Mouse (Mus musculus) adrenal gland, postnatal 36 days (tissue): ENCODE data around the gene Bhlhe23. TPM values are rescaled to one million over a fixed set of nuclear protein-coding genes. Genes with fewer than 3 reads are reported as not detected.
A peak's percentile ranks its signal among the peaks of the same experiment; 100 is the strongest.

Experiments
- DNase-seq, 2 experiments: peaks; one replicate each; pipeline ENCODE4 v3.0.0; 2021; ENCODE audit warnings: mixed read lengths in 1 of 2
- total RNA-seq, 2 experiments: library from RNA; stranded (reverse); gene quantifications; 2 replicates each; pipeline ENCODE4 v1.2.3; 2021

Bhlhe23 gene
- total RNA-seq, 2 experiments from 2014 or later, result not detected

- no peak for DNase-seq
Observed at GRCm38 (mm10) chr2:180725856-180726629, 50.7 kb downstream of the Bhlhe23 start.

- DNase-seq, result no peak
Observed at GRCm38 (mm10) chr2:180725414-180725778, 51.3 kb downstream of the Bhlhe23 start.

GRCm38 (mm10) chr2:180724585-180725413 lies 51.9 kb downstream of the Bhlhe23 start, which contains the start of gene Slc17a9:
Gene Slc17a9 (plus strand): TSS chr2:180725263.
- DNase-seq, result peak; percentile 76 to 82

Other genes with a start within 250 kb of the Bhlhe23 start
- 10 to 100 TPM; 16.6 to 17.5 TPM for gene Mrgbp, start 195.6 kb downstream of the Bhlhe23 start, total RNA-seq
- gene Ogfr, start 187.7 kb downstream of the Bhlhe23 start, total RNA-seq, result 10 to 100 TPM; 43.5 to 45.4 TPM
- under 1 TPM; 0.17 to 0.26 TPM for gene Col9a3, start 179.1 kb downstream of the Bhlhe23 start, total RNA-seq
- not detected for gene Tcfl5, start 134.2 kb downstream of the Bhlhe23 start, total RNA-seq
- gene Dido1, start 66.9 kb downstream of the Bhlhe23 start, total RNA-seq, result 10 to 100 TPM; 38.7 to 40.7 TPM
- 10 to 100 TPM; 58.9 to 63.1 TPM for gene Gid8, start 66.8 kb downstream of the Bhlhe23 start, total RNA-seq
- gene Slc17a9, start 51.6 kb downstream of the Bhlhe23 start, total RNA-seq, result 1 to 10 TPM; 1.1 to 1.2 TPM
- 10 to 100 TPM; 51.7 to 52.4 TPM for gene Ythdf1, start 144.0 kb upstream of the Bhlhe23 start, total RNA-seq
- not detected for gene Birc7, start 152.1 kb upstream of the Bhlhe23 start, total RNA-seq
- 1 to 10 TPM; 4.6 to 5.8 TPM for gene Nkain4, start 177.8 kb upstream of the Bhlhe23 start, total RNA-seq
- gene Arfgap1, start 190.3 kb upstream of the Bhlhe23 start, total RNA-seq, result 10 to 100 TPM; 42.4 to 58.8 TPM
- 1 to 10 TPM; 1.7 to 4.3 TPM for gene Col20a1, start 209.6 kb upstream of the Bhlhe23 start, total RNA-seq